Mouse (Mus musculus): Measurements from ENCODE around the gene Gzmg. TPM values are rescaled to one million over a fixed set of nuclear protein-coding genes. Genes with fewer than 3 reads are reported as not detected.
"Not testable (repeated sequence)": the region's sequence is repeated elsewhere in the genome, so short reads cannot be mapped to it uniquely, and the experiment has no call there.

The Gzmg gene
- polyA plus RNA-seq (2016; fragmentation: Nextera tagmentation; extraction: Ambion mirVana), result not detected in 2 replicates

GRCm38 (mm10) chr14:56159479-56159878 lies at the start of gene Gzmg:
Gzmg (minus strand) TSS chr14:56159579.
- H3K36me3 ChIP-seq (replicated peaks); H3K27me3 ChIP-seq; H3K9me3 ChIP-seq; H3K27ac ChIP-seq; H3K9ac ChIP-seq; ATAC-seq (ENCODE audit: low FRiP score); H3K4me2 ChIP-seq; H3K4me3 ChIP-seq (replicated peaks); H3K4me1 ChIP-seq: not testable (repeated sequence)
- WGBS, result 79% methylated on average over 2 of the region's 2 CpGs

GRCm38 (mm10) chr14:56205613-56206012 lies 46.2 kb upstream of the Gzmg start:
- no peaks in the 10 kb centered on the region for H3K36me3 ChIP-seq (replicated peaks)
- no peaks in the 10 kb centered on the region for H3K27me3 ChIP-seq
- no peak overlapping the region for H3K4me3 ChIP-seq (replicated peaks)
- no peaks in the 10 kb centered on the region for H3K4me1 ChIP-seq
- H3K9ac ChIP-seq, result no peak overlapping the region
- no peak overlapping the region for H3K27ac ChIP-seq
- ATAC-seq (ENCODE audit: low FRiP score), result no peak
- H3K4me2 ChIP-seq, result no peak overlapping the region
- 78% methylated on average over 1 of the region's 1 CpGs for WGBS
- no peaks in the 10 kb centered on the region for H3K9me3 ChIP-seq

- H3K27me3 ChIP-seq; H3K9ac ChIP-seq; H3K9me3 ChIP-seq; H3K27ac ChIP-seq; H3K4me1 ChIP-seq; ATAC-seq (ENCODE audit: low FRiP score); H3K36me3 ChIP-seq (replicated peaks); H3K4me2 ChIP-seq; H3K4me3 ChIP-seq (replicated peaks): not testable (repeated sequence)
- WGBS, result 40% methylated on average over 5 of the region's 5 CpGs
These were observed 45.6 kb upstream of the Gzmg start for GRCm38 (mm10) chr14:56205021-56205420.

GRCm38 (mm10) chr14:56203975-56204374 lies 44.6 kb upstream of the Gzmg start:
- Histone ChIP-seq H3K27me3 (no peaks in the 10 kb centered on the region), H3K4me3 (replicated peaks) (no peak overlapping the region), H3K4me1 (no peaks in the 10 kb centered on the region), H3K4me2 (no peak overlapping the region), H3K36me3 (replicated peaks) (no peaks in the 10 kb centered on the region), H3K9me3 (no peaks in the 10 kb centered on the region), H3K9ac (no peak overlapping the region), H3K27ac (no peak overlapping the region)
- 12% methylated on average over 2 of the region's 2 CpGs for WGBS
- no peak for ATAC-seq (ENCODE audit: low FRiP score)

GRCm38 (mm10) chr14:56186946-56187345 lies 27.6 kb upstream of the Gzmg start:
- H3K36me3 ChIP-seq (replicated peaks), result no peaks in the 10 kb centered on the region
- ATAC-seq (ENCODE audit: low FRiP score), result no peak
- H3K4me2 ChIP-seq, result no peak overlapping the region
- no peaks in the 10 kb centered on the region for H3K9me3 ChIP-seq
- no peak overlapping the region for H3K4me3 ChIP-seq (replicated peaks)
- H3K4me1 ChIP-seq, result no peaks in the 10 kb centered on the region
- H3K27ac ChIP-seq, result no peak overlapping the region
- no peak overlapping the region for H3K9ac ChIP-seq
- 61% methylated on average over 6 of the region's 6 CpGs for WGBS
- H3K27me3 ChIP-seq, result no peaks in the 10 kb centered on the region

- Histone ChIP-seq H3K9ac (no peak overlapping the region), H3K9me3 (no peaks in the 10 kb centered on the region), H3K36me3 (replicated peaks) (no peaks in the 10 kb centered on the region), H3K4me3 (replicated peaks) (no peak overlapping the region), H3K4me2 (no peak overlapping the region), H3K4me1 (no peaks in the 10 kb centered on the region), H3K27ac (no peak overlapping the region), H3K27me3 (no peaks in the 10 kb centered on the region)
- ATAC-seq (ENCODE audit: low FRiP score), result no peak
- 80% methylated on average over 5 of the region's 5 CpGs for WGBS
These were observed 27.1 kb upstream of the Gzmg start for GRCm38 (mm10) chr14:56186521-56186920.

- WGBS, result 29% methylated on average over 8 of the region's 8 CpGs
- not testable (repeated sequence) for H3K4me1 ChIP-seq; ATAC-seq (ENCODE audit: low FRiP score); H3K4me2 ChIP-seq; H3K36me3 ChIP-seq (replicated peaks); H3K9me3 ChIP-seq; H3K27me3 ChIP-seq; H3K9ac ChIP-seq; H3K4me3 ChIP-seq (replicated peaks); H3K27ac ChIP-seq
These were observed 18.3 kb upstream of the Gzmg start for GRCm38 (mm10) chr14:56177651-56178050.

GRCm38 (mm10) chr14:56174499-56174898 lies 15.1 kb upstream of the Gzmg start, which contains the start of gene Gzmn:
Gzmn (minus strand) TSS chr14:56174599.
- Histone ChIP-seq H3K36me3 (replicated peaks) (no peaks in the 10 kb centered on the region), H3K4me3 (replicated peaks) (no peak within 1 kb of the TSS), H3K9ac (no peak within 1 kb of the TSS), H3K27me3 (no peaks in the 10 kb centered on the region), H3K27ac (no peak within 1 kb of the TSS), H3K4me1 (no peaks in the 10 kb centered on the region), H3K4me2 (no peak within 1 kb of the TSS), H3K9me3 (no peaks in the 10 kb centered on the region)
- 90% methylated on average over 5 of the region's 5 CpGs for WGBS
- ATAC-seq (ENCODE audit: low FRiP score), result no peak

- H3K36me3 ChIP-seq (replicated peaks), result no peaks in the 10 kb centered on the region
- WGBS, result 92% methylated on average over 6 of the region's 6 CpGs
- no peak overlapping the region for H3K27ac ChIP-seq
- H3K9ac ChIP-seq, result no peak overlapping the region
- no peaks in the 10 kb centered on the region for H3K4me1 ChIP-seq
- H3K27me3 ChIP-seq, result no peaks in the 10 kb centered on the region
- no peak overlapping the region for H3K4me2 ChIP-seq
- H3K4me3 ChIP-seq (replicated peaks), result no peak overlapping the region
- no peak for ATAC-seq (ENCODE audit: low FRiP score)
- no peaks in the 10 kb centered on the region for H3K9me3 ChIP-seq
These were observed 14.0 kb upstream of the Gzmg start for GRCm38 (mm10) chr14:56173396-56173795.

GRCm38 (mm10) chr14:56172744-56173143 lies 13.4 kb upstream of the Gzmg start:
- no peak for ATAC-seq (ENCODE audit: low FRiP score)
- no peak overlapping the region for H3K4me3 ChIP-seq (replicated peaks)
- H3K9me3 ChIP-seq, result no peaks in the 10 kb centered on the region
- WGBS, result 94% methylated on average over 5 of the region's 5 CpGs
- no peak overlapping the region for H3K27ac ChIP-seq
- H3K27me3 ChIP-seq, result no peaks in the 10 kb centered on the region
- no peak overlapping the region for H3K9ac ChIP-seq
- H3K36me3 ChIP-seq (replicated peaks), result no peaks in the 10 kb centered on the region
- no peak overlapping the region for H3K4me2 ChIP-seq
- no peaks in the 10 kb centered on the region for H3K4me1 ChIP-seq

GRCm38 (mm10) chr14:56168009-56168408 lies 8.6 kb upstream of the Gzmg start:
- H3K4me1 ChIP-seq, result no peaks in the 10 kb centered on the region
- H3K36me3 ChIP-seq (replicated peaks), result no peaks in the 10 kb centered on the region
- no peaks in the 10 kb centered on the region for H3K9me3 ChIP-seq
- H3K27ac ChIP-seq, result no peak overlapping the region
- WGBS, result 91% methylated on average over 6 of the region's 6 CpGs
- no peak overlapping the region for H3K9ac ChIP-seq
- ATAC-seq (ENCODE audit: low FRiP score), result no peak
- no peak overlapping the region for H3K4me2 ChIP-seq
- H3K27me3 ChIP-seq, result no peaks in the 10 kb centered on the region
- no peak overlapping the region for H3K4me3 ChIP-seq (replicated peaks)

GRCm38 (mm10) chr14:56162109-56162508 lies 2.7 kb upstream of the Gzmg start:
- Histone ChIP-seq H3K27me3 (no peaks in the 10 kb centered on the region), H3K9ac (no peak overlapping the region), H3K9me3 (no peaks in the 10 kb centered on the region), H3K4me1 (no peaks in the 10 kb centered on the region), H3K36me3 (replicated peaks) (no peaks in the 10 kb centered on the region), H3K4me2 (no peak overlapping the region), H3K4me3 (replicated peaks) (no peak overlapping the region), H3K27ac (no peak overlapping the region)
- ATAC-seq (ENCODE audit: low FRiP score), result no peak
- 94% methylated on average over 2 of the region's 2 CpGs for WGBS

- Histone ChIP-seq H3K9ac (no peak overlapping the region), H3K36me3 (replicated peaks) (no peaks in the 10 kb centered on the region), H3K9me3 (no peaks in the 10 kb centered on the region), H3K27ac (no peak overlapping the region), H3K4me1 (no peaks in the 10 kb centered on the region), H3K27me3 (no peaks in the 10 kb centered on the region), H3K4me3 (replicated peaks) (no peak overlapping the region), H3K4me2 (no peak overlapping the region)
- ATAC-seq (ENCODE audit: low FRiP score), result no peak
- WGBS, result 70% methylated on average over 2 of the region's 2 CpGs
These were observed 4.0 kb downstream of the Gzmg start for GRCm38 (mm10) chr14:56155340-56155739.

GRCm38 (mm10) chr14:56133675-56134074 lies 25.7 kb downstream of the Gzmg start:
- H3K4me3 ChIP-seq (replicated peaks); H3K9ac ChIP-seq; H3K4me1 ChIP-seq; H3K27ac ChIP-seq; H3K4me2 ChIP-seq; H3K36me3 ChIP-seq (replicated peaks); H3K27me3 ChIP-seq; ATAC-seq (ENCODE audit: low FRiP score); H3K9me3 ChIP-seq: not testable (repeated sequence)
- WGBS, result 61% methylated on average over 1 of the region's 1 CpGs
